Mouse (Mus musculus) embryonic facial prominence, embryonic 13.5 days (tissue): ENCODE data around the gene Mcu. TPM values are rescaled to one million over a fixed set of nuclear protein-coding genes. Genes with fewer than 3 reads are reported as not detected.
A peak's percentile ranks its signal among the peaks of the same experiment; 100 is the strongest.

Experiments used
- ATAC-seq: fragments of 200-750 bp; cut with Nextera tagmentation; 2 replicates; pipeline ENCODE4 v1.8.0; 2017; ENCODE audit warnings: low read depth; ENCODE audit not compliant: insufficient number of reproducible peaks, insufficient read depth, low FRiP score, low TSS enrichment
- H3K27ac ChIP-seq: fragments of 300-500 bp; sonication (generic); 2 replicates; pipeline ENCODE4 v1.5.1; 2015; ENCODE audit warnings: moderate library complexity, mild to moderate bottlenecking, inconsistent platforms
- H3K27me3 ChIP-seq: fragments of 300-500 bp; sonication (generic); 2 replicates; pipeline ENCODE4 v1.6.1; 2015; ENCODE audit warnings: mild to moderate bottlenecking, inconsistent platforms
- H3K36me3 ChIP-seq: fragments of 300-500 bp; sonication (generic); 2 replicates; pipeline ENCODE4 v1.6.1; 2015; ENCODE audit warnings: mild to moderate bottlenecking, inconsistent platforms
- H3K4me1 ChIP-seq: fragments of 300-500 bp; sonication (generic); 2 replicates; pipeline ENCODE4 v1.6.1; 2015; ENCODE audit warnings: inconsistent platforms
- H3K4me2 ChIP-seq: fragments of 300-500 bp; sonication (generic); 2 replicates; pipeline ENCODE4 v1.6.1; 2015; ENCODE audit warnings: moderate library complexity, mild to moderate bottlenecking, inconsistent platforms
- H3K4me3 ChIP-seq: fragments of 300-500 bp; sonication (generic); 2 replicates; pipeline ENCODE4 v1.5.1; 2015; ENCODE audit warnings: mild to moderate bottlenecking, inconsistent platforms
- H3K9ac ChIP-seq: fragments of 300-500 bp; sonication (generic); 2 replicates; pipeline ENCODE4 v1.6.1; 2015; ENCODE audit warnings: mild to moderate bottlenecking, inconsistent platforms
- H3K9me3 ChIP-seq: fragments of 300-500 bp; sonication (generic); 2 replicates; pipeline ENCODE4 v1.6.1; 2016; ENCODE audit warnings: inconsistent platforms
- WGBS: fragments of 180-500 bp; shearing (Covaris S2); methylation state at CpG from one replicate; pipeline ENCODE4 v1.1.7; 2015; ENCODE audit warnings: mixed read lengths; 5-methylcytosine and 5-hydroxymethylcytosine counted together
- polyA plus RNA-seq: library from polyadenylated mRNA; unstranded; fragments of >200 nt; fragmentation: Nextera tagmentation; extraction: Ambion mirVana; gene quantifications from 2 replicates; pipeline ENCODE4 v1.2.1, GENCODE M21; 2015

Mcu gene
- polyA plus RNA-seq, 1 experiment from 2014 or later = 30.1 TPM

GRCm38 (mm10) chr10:59527819-59528218 is 88.7 kb downstream of the Mcu start:
- no peak overlapping the region for H3K9ac ChIP-seq
- ATAC-seq = no peak
- no peaks in the 10 kb centered on the region for H3K27me3 ChIP-seq
- H3K4me1 ChIP-seq = peaks cover 3% of the 10 kb centered on the region; the same call in 1 of the 2 replicates
- H3K27ac ChIP-seq = no peak overlapping the region
- no peak overlapping the region for H3K4me3 ChIP-seq
- no peaks in the 10 kb centered on the region for H3K9me3 ChIP-seq
- no peak overlapping the region for H3K4me2 ChIP-seq
- WGBS = 92% methylated on average over 5 of the region's 5 CpGs
- no peaks in the 10 kb centered on the region for H3K36me3 ChIP-seq

- no peak for ATAC-seq
- no peaks in the 10 kb centered on the region for H3K27me3 ChIP-seq
- no peaks in the 10 kb centered on the region for H3K36me3 ChIP-seq
- no peak overlapping the region for H3K9ac ChIP-seq
- no peak overlapping the region for H3K4me2 ChIP-seq
- 83% methylated on average over 11 of the region's 11 CpGs for WGBS
- H3K27ac ChIP-seq = no peak overlapping the region
- peaks cover 3% of the 10 kb centered on the region; the same call in 1 of the 2 replicates for H3K4me1 ChIP-seq
- no peaks in the 10 kb centered on the region for H3K9me3 ChIP-seq
- H3K4me3 ChIP-seq = no peak overlapping the region
Observed at GRCm38 (mm10) chr10:59527311-59527710, 89.2 kb downstream of the Mcu start.

GRCm38 (mm10) chr10:59524675-59525074 is 91.8 kb downstream of the Mcu start:
- no peaks in the 10 kb centered on the region for H3K9me3 ChIP-seq
- H3K27ac ChIP-seq = no peak overlapping the region
- no peaks in the 10 kb centered on the region for H3K27me3 ChIP-seq
- no peak overlapping the region for H3K4me2 ChIP-seq
- no peak for ATAC-seq
- 88% methylated on average over 5 of the region's 5 CpGs for WGBS
- H3K9ac ChIP-seq = no peak overlapping the region
- peaks cover 3% of the 10 kb centered on the region; the same call in 1 of the 2 replicates for H3K4me1 ChIP-seq
- no peak overlapping the region for H3K4me3 ChIP-seq
- H3K36me3 ChIP-seq = no peaks in the 10 kb centered on the region

DNA sequence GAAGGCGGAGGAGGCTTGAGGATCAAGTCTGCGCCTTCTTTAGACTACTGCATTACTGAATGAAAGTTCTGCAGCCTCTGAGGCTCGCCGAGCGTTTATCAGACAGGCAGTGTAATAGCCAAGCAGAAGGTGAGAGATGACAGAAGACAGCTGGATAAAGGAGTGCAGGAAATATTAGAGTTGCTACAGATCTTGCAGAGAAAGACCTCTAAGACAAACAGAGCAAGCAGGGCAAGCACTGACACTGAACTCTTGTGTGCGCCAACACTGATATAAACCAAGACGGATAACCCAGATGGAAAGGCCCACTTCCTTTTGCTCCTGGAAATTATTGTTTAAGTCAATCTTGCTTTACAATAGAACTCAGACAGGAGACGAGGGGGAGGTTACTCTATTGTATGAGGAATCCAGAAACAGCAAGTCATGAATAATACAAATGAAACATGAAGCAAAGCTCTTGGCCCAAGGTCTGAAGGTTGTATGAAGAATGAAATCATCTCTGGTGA is 92.6 kb downstream of the Mcu start:
- H3K27me3 ChIP-seq = no peaks in the 10 kb centered on the region
- H3K9me3 ChIP-seq = no peaks in the 10 kb centered on the region
- no peak for ATAC-seq
- H3K9ac ChIP-seq = no peak overlapping the region
- H3K36me3 ChIP-seq = no peaks in the 10 kb centered on the region
- H3K4me1 ChIP-seq = peaks cover 3% of the 10 kb centered on the region; the same call in 1 of the 2 replicates
- no peak overlapping the region for H3K4me3 ChIP-seq
- H3K27ac ChIP-seq = 0 out of 2 replicates have a peak overlapping the region, but pooled peaks have one; percentile 3
- WGBS = 80% methylated on average over 8 of the region's 8 CpGs
- H3K4me2 ChIP-seq = no peak overlapping the region

DNA sequence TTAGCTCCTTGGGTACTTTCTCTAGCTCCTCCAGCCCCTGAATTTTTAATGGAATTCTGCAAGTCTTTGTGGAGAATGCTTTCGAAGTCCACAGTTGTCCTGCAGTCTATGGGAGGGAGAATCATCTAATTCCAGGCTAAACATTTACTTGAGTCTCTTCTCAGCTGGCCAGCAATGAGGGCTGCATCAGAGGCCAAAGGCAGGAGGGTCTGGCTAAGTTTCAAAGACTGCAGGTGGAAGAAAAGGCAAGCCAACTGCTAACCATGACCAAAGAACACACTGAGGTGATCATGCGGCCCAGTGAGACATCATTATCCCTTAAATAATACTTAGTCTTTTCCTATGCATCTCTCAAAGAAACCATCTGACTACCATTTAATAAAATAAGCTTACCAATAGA is 95.8 kb downstream of the Mcu start:
- no peak for ATAC-seq
- H3K27me3 ChIP-seq = no peaks in the 10 kb centered on the region
- peaks cover 3% of the 10 kb centered on the region; the same call in 1 of the 2 replicates for H3K4me1 ChIP-seq
- no peaks in the 10 kb centered on the region for H3K36me3 ChIP-seq
- H3K9ac ChIP-seq = no peak overlapping the region
- WGBS = 89% methylated on average over 2 of the region's 2 CpGs
- H3K9me3 ChIP-seq = no peaks in the 10 kb centered on the region
- H3K4me3 ChIP-seq = no peak overlapping the region
- H3K27ac ChIP-seq = no peak overlapping the region
- H3K4me2 ChIP-seq = no peak overlapping the region

DNA sequence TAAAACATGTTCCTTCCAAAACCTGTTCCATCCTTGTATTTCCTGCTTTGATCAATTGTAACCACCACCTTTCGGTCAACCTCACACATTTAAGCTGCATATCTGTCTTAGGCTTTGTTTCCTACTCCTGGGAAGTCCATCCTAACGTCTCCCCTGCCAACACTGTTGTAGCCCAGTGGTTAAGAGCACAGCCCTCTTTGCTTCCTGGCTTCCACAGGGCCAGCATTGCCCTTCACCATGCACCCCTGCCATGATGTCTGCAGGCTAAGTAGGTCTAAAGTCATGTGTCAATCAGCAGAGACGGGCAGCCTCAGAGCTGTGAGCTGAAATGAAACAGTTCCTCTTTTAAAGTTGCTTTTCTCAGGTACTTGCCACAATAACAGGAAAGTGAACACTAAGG is 97.1 kb downstream of the Mcu start:
- no peaks in the 10 kb centered on the region for H3K27me3 ChIP-seq
- WGBS = 84% methylated on average over 3 of the region's 3 CpGs
- H3K4me3 ChIP-seq = no peak overlapping the region
- no peaks in the 10 kb centered on the region for H3K36me3 ChIP-seq
- H3K9me3 ChIP-seq = no peaks in the 10 kb centered on the region
- H3K4me1 ChIP-seq = peaks cover 6% of the 10 kb centered on the region; the same call in 1 of the 2 replicates
- H3K9ac ChIP-seq = no peak overlapping the region
- no peak overlapping the region for H3K27ac ChIP-seq
- ATAC-seq = no peak
- no peak overlapping the region for H3K4me2 ChIP-seq

DNA sequence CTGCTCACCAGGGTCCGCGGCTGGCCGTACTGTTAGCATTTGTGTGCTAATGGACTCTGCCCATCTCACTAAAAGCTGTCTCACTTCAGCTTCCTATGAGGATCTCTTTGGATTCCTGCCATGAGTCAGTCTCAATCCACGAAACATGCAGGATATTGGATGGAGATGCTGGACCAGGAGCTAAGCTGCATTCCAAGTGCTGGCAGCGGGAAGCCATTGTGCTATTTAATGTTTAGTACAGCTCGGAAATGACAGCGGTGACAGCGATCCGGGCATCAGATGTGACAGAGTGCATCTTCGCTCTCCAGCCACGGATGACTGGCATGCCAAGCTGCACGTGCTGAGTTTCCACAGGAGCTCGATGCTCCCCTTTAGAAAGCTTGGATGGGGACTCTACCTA is 99.3 kb downstream of the Mcu start:
- peaks cover 7% of the 10 kb centered on the region; the same call in 1 of the 2 replicates for H3K4me1 ChIP-seq
- no peak overlapping the region for H3K4me2 ChIP-seq
- no peaks in the 10 kb centered on the region for H3K9me3 ChIP-seq
- ATAC-seq = no peak
- no peak overlapping the region for H3K27ac ChIP-seq
- H3K36me3 ChIP-seq = no peaks in the 10 kb centered on the region
- no peaks in the 10 kb centered on the region for H3K27me3 ChIP-seq
- no peak overlapping the region for H3K9ac ChIP-seq
- no peak overlapping the region for H3K4me3 ChIP-seq
- WGBS = 91% methylated on average over 13 of the region's 13 CpGs

GRCm38 (mm10) chr10:59514739-59515464 is 101.6 kb downstream of the Mcu start:
- ATAC-seq = no peak
- WGBS = 77% methylated on average over 15 of the region's 15 CpGs
- H3K4me1 ChIP-seq = peaks cover 27% of the 10 kb centered on the region
- H3K4me3 ChIP-seq = no peak overlapping the region
- H3K36me3 ChIP-seq = no peaks in the 10 kb centered on the region
- no peaks in the 10 kb centered on the region for H3K9me3 ChIP-seq
- H3K27me3 ChIP-seq = no peaks in the 10 kb centered on the region
- H3K9ac ChIP-seq = no peak overlapping the region
- H3K4me2 ChIP-seq = no peak overlapping the region
- H3K27ac ChIP-seq = no peak overlapping the region

- H3K4me1 ChIP-seq = peaks cover 35% of the 10 kb centered on the region
- no peak overlapping the region for H3K27ac ChIP-seq
- H3K27me3 ChIP-seq = no peaks in the 10 kb centered on the region
- H3K4me3 ChIP-seq = no peak overlapping the region
- 86% methylated on average over 9 of the region's 9 CpGs for WGBS
- ATAC-seq = no peak
- no peak overlapping the region for H3K4me2 ChIP-seq
- no peak overlapping the region for H3K9ac ChIP-seq
- H3K36me3 ChIP-seq = no peaks in the 10 kb centered on the region
- H3K9me3 ChIP-seq = no peaks in the 10 kb centered on the region
Observed at GRCm38 (mm10) chr10:59512173-59512572, 104.3 kb downstream of the Mcu start.

DNA sequence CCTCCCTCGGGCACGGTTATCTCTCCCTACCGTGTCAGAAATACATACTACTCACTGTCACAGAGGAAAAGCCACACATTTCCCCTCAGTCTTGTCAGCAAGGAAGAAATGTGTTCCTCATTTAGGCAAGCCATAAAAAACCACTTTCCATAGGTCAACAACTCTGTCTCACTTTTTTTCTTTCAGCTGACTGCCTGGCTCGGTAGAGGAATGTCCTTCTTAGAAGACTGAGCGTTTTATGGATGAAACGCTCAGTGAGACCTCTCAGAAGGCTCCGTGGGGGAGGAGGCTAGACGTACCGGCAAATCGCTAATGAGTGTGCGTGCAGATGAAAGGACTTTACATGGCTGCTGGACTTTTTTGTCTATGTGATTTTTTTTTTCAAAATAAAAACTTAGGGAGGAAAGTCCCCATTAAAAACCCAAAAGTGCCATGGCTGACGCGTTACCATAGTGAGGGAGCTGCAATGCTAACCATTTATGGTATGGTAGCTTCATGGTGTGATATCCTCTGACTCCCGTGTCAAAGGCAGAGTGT is 105.0 kb downstream of the Mcu start:
- Histone ChIP-seq H3K36me3 (no peaks in the 10 kb centered on the region), H3K27ac (0 out of 2 replicates have a peak overlapping the region, but pooled peaks have one; percentile 22), H3K9me3 (no peaks in the 10 kb centered on the region), H3K9ac (no peak overlapping the region), H3K4me1 (peaks cover 35% of the 10 kb centered on the region), H3K4me2 (peak overlapping the region; percentile 40), H3K4me3 (no peak overlapping the region), H3K27me3 (no peaks in the 10 kb centered on the region)
- 33% methylated on average over 14 of the region's 14 CpGs for WGBS
- no peak for ATAC-seq

DNA sequence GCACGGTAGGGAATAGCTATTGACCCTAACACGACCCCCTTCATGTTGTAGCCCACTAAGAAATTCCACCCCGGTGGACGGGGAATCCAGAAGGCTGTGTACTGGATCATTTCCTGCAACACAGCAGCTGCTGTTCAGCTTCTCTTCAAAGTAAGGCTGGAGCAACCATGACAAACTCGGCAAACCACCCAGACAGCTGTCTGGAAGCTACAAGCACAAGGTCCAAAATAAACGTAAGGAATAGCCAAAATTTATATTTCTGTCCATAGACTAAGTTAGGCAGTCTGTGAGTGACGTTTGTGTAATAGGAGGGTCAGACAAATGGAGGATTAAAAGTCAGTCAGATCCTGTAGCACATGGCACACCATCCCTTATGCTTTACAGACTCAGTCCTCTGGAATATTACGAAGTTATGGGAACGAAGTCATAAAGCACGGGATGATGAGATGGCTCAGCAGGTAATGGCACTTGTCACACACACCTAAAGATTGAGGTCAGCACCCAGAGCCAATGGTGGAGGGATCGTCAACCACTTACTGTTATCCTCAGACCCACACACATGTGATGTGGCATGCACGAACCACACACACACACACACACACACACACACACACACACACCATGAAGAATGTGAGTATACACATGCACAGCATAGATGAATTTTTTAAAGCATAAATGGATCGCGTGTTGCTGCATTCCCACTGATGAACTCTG is 105.6 kb downstream of the Mcu start:
- Histone ChIP-seq H3K4me3 (no peak overlapping the region), H3K9ac (no peak overlapping the region), H3K4me2 (peak overlapping the region; percentile 40), H3K9me3 (no peaks in the 10 kb centered on the region), H3K4me1 (peaks cover 35% of the 10 kb centered on the region), H3K36me3 (no peaks in the 10 kb centered on the region), H3K27ac (0 out of 2 replicates have a peak overlapping the region, but pooled peaks have one; percentile 22), H3K27me3 (no peaks in the 10 kb centered on the region)
- ATAC-seq = no peak
- WGBS = 50% methylated on average over 14 of the region's 14 CpGs
